Mouse (Mus musculus) stomach, embryonic 14.5 days (tissue): ENCODE results near the gene Tchhl1. TPM values are rescaled to one million over a fixed set of nuclear protein-coding genes. Genes with fewer than 3 reads are reported as not detected.
"Not testable (repeated sequence)": the region's sequence is repeated elsewhere in the genome, so short reads cannot be mapped to it uniquely, and the experiment has no call there.

Source experiments
- ATAC-seq: fragments of 200-750 bp; cut with Nextera tagmentation; 2 replicates; pipeline ENCODE4 v1.8.0; 2017; ENCODE audit warnings: low read depth, moderate TSS enrichment; ENCODE audit not compliant: insufficient number of reproducible peaks, insufficient read depth, low FRiP score
- H3K27ac ChIP-seq: fragments of 300-500 bp; sonication (generic); 2 replicates; pipeline ENCODE4 v1.5.1; 2014; ENCODE audit warnings: mild to moderate bottlenecking, low read length, moderate library complexity, mixed read lengths
- H3K27me3 ChIP-seq: fragments of 300-500 bp; sonication (generic); 2 replicates; pipeline ENCODE4 v1.6.1; 2014; ENCODE audit warnings: low read length, control low read depth, mixed read lengths; ENCODE audit not compliant: control insufficient read depth, insufficient read depth
- H3K36me3 ChIP-seq: fragments of 300-500 bp; sonication (generic); 2 replicates; pipeline ENCODE4 v1.6.1; 2014; ENCODE audit warnings: mild to moderate bottlenecking, control low read depth, low read length, moderate library complexity, mixed read lengths; ENCODE audit not compliant: control insufficient read depth, insufficient read depth
- H3K4me1 ChIP-seq: fragments of 300-500 bp; sonication (generic); 2 replicates; pipeline ENCODE4 v1.6.1; 2014; ENCODE audit warnings: low read length, control low read depth, mixed read lengths; ENCODE audit not compliant: control insufficient read depth, insufficient read depth
- H3K4me2 ChIP-seq: fragments of 300-500 bp; sonication (generic); replicated peaks from 2 replicates; pipeline ENCODE4 v1.6.1; 2014; ENCODE audit warnings: low read depth, low read length, control low read depth
- H3K4me3 ChIP-seq: fragments of 300-500 bp; sonication (generic); 2 replicates; pipeline ENCODE4 v1.5.1; 2014; ENCODE audit warnings: low read depth, low read length, control low read depth
- H3K9ac ChIP-seq: fragments of 300-500 bp; sonication (generic); replicated peaks from 2 replicates; pipeline ENCODE4 v1.6.1; 2014; ENCODE audit warnings: low read depth, mild to moderate bottlenecking, control low read depth, low read length, moderate library complexity, mixed read lengths
- H3K9me3 ChIP-seq: fragments of 300-500 bp; sonication (generic); 2 replicates; pipeline ENCODE4 v1.6.1; 2016; ENCODE audit warnings: low read depth, low read length, control low read depth; ENCODE audit not compliant: control insufficient read depth
- WGBS: fragments of 180-500 bp; shearing (Covaris S2); extraction: QIAGEN DNeasy Blood & Tissue Kit; methylation state at CpG from one replicate; pipeline ENCODE4 v1.1.7; 2014; 5-methylcytosine and 5-hydroxymethylcytosine counted together
- polyA plus RNA-seq: library from polyadenylated mRNA; unstranded; fragments of >200 nt; fragmentation: Nextera tagmentation; extraction: Ambion mirVana; gene quantifications from 2 replicates; pipeline ENCODE4 v1.2.1, GENCODE M21; 2014

Tchhl1 gene
- polyA plus RNA-seq, 1 experiment from 2014 or later, result not detected

DNA sequence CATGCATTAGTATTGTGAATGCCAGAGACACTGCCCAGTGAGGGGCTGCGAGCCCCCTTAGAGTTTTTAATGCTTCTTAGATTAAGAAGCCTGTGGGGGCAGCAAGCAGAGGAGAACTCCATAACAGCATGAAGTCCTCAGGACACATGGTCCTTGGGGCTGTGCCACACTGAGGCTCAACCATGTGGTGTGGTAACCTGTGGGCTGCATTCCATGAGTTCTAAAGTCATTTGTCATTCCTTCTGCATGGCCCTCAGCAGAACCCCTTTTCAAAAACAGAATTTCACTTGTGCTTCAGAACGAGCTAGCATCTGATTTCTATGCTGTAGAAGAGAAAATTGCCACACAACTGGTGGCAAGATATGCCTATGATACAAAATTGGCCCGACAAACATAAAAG lies 23.6 kb downstream of the Tchhl1 start:
- Histone ChIP-seq H3K4me1 (no peaks in the 10 kb centered on the region), H3K4me3 (no peak overlapping the region), H3K36me3 (no peaks in the 10 kb centered on the region), H3K9ac (no peak overlapping the region), H3K9me3 (no peaks in the 10 kb centered on the region), H3K4me2 (no peak overlapping the region), H3K27me3 (no peaks in the 10 kb centered on the region), H3K27ac (no peak overlapping the region)
- WGBS, result 72% methylated on average over 3 of the region's 3 CpGs
- ATAC-seq, result no peak

DNA sequence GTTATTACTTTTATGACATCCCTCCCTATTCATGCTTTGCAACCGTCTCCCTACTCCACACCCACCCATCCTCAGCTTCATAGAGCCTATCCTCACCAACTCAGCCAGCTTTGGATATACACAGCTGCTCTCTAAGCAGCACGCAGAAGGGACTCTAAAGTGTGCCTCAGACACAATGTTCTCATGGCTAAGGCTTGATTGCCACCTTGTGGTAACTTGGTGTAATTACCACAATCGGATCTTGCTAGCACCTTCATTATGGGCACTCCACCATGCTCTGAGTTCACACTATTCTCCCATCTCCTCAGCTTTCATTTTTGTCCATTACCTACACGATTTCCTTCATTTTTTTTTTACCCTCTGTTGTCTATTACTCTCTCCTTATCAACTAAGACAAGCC lies 25.4 kb downstream of the Tchhl1 start:
- no peaks in the 10 kb centered on the region for H3K36me3 ChIP-seq
- under 1% methylated on average over 4 of the region's 4 CpGs for WGBS
- no peak overlapping the region for H3K27ac ChIP-seq
- ATAC-seq, result peak; percentile 68; the same call in 1 of the 2 replicates
- no peak overlapping the region for H3K4me2 ChIP-seq
- no peaks in the 10 kb centered on the region for H3K9me3 ChIP-seq
- H3K4me3 ChIP-seq, result no peak overlapping the region
- H3K4me1 ChIP-seq, result no peaks in the 10 kb centered on the region
- H3K9ac ChIP-seq, result no peak overlapping the region
- H3K27me3 ChIP-seq, result no peaks in the 10 kb centered on the region

DNA sequence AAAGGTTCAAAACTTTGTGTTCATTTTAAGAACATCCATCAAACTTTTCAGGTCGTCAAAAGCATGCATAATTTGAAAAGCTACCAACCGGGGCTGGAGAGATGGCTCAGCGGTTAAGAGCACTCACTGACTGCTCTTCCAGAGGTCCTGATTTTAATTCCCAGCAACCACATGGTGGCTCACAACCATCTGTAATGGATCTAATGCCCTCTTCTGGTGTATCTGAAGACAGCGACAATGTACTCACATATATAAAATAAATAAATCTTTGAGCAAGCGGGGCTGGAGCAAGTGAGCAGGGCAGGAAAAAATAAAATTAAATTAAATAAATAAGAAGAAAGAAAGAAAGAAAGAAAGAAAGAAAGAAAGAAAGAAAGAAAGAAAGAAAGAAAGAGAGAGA lies 26.2 kb downstream of the Tchhl1 start:
- not testable (repeated sequence) for H3K9ac ChIP-seq, H3K4me2 ChIP-seq, ATAC-seq, H3K27ac ChIP-seq, H3K4me3 ChIP-seq, H3K36me3 ChIP-seq, H3K9me3 ChIP-seq, H3K4me1 ChIP-seq, H3K27me3 ChIP-seq
- WGBS, result 29% methylated on average over 5 of the region's 5 CpGs

DNA sequence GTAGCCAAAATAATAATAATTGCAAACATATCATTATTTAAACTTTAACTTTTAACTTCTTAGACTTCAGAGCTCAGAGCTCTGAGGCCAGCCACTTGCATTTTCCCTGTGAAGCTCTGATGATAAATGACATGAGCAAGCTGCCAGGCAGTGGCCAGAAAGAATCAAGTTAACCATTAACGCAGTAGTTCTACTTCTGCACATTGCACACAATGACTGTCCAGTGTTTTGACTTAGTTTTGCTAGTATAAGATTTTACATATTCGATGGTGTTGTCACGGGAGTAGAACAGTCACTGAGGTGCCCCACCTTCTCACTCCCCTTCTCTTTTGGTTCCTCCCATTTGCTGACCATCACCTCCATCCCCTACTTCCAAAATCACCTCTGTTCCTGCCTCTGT lies 28.6 kb downstream of the Tchhl1 start:
- WGBS, result 59% methylated on average over 3 of the region's 3 CpGs
- Histone ChIP-seq H3K9me3 (no peaks in the 10 kb centered on the region), H3K36me3 (no peaks in the 10 kb centered on the region), H3K27ac (no peak overlapping the region), H3K4me3 (no peak overlapping the region), H3K9ac (no peak overlapping the region), H3K4me2 (no peak overlapping the region), H3K4me1 (no peaks in the 10 kb centered on the region), H3K27me3 (no peaks in the 10 kb centered on the region)
- peak; percentile 57 for ATAC-seq

DNA sequence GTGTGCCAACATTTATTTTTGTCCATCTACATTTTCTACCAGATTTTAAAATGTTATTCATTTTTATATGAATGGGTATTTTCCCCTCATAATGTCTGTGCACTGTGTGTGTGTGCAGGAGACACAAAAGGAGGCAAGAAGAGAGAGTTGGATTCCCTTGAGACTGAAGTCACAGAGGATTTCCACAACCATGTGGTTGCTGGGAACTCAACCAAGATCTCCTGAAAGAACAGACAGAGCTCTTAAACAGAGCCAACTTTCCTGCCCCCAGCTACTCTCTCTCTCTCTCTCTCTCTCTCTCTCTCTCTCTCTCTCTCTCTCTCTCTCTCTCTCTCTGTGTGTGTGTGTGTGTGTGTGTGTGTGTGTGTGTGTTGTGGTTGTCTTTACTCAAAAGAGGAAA lies 30.6 kb downstream of the Tchhl1 start:
- no peak overlapping the region for H3K4me3 ChIP-seq
- no peak overlapping the region for H3K27ac ChIP-seq
- ATAC-seq, result no peak
- H3K9me3 ChIP-seq, result no peaks in the 10 kb centered on the region
- H3K4me1 ChIP-seq, result no peaks in the 10 kb centered on the region
- H3K4me2 ChIP-seq, result no peak overlapping the region
- no peaks in the 10 kb centered on the region for H3K36me3 ChIP-seq
- H3K27me3 ChIP-seq, result no peaks in the 10 kb centered on the region
- no peak overlapping the region for H3K9ac ChIP-seq

DNA sequence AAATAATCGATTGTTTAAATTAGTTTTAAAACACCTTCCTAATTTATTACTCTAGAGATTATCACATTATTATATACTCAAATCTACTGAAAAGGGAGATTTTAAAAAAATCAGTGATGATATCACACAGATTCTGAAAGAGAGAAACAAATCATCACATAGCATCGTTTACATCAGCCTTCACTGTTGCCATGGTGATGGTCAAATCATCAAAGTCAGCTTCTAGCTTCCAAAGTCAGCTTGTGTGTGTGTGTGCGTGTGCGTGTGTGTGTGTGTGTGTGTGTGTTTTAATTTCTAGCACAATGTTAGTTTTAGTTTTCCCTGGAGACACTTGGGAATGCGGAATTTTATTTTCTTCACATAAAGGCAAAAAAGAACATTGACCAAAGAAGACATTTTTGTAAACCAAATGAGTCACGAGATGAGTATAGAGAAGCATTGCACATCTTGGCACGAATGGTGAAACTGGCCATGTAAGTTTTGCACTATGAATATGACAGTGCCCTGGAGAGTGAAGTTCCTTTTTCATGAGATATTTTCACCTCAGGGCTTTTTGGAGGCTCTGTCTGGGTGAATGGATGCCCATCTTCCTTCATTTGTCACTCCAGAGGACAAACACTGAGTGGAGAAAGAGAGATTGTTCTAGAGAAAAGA lies 36.1 kb downstream of the Tchhl1 start:
- no peaks in the 10 kb centered on the region for H3K27me3 ChIP-seq
- H3K36me3 ChIP-seq, result no peaks in the 10 kb centered on the region
- 80% methylated on average over 7 of the region's 7 CpGs for WGBS
- no peak overlapping the region for H3K27ac ChIP-seq
- no peak overlapping the region for H3K4me2 ChIP-seq
- H3K4me3 ChIP-seq, result no peak overlapping the region
- H3K9me3 ChIP-seq, result no peaks in the 10 kb centered on the region
- no peaks in the 10 kb centered on the region for H3K4me1 ChIP-seq
- H3K9ac ChIP-seq, result no peak overlapping the region
- ATAC-seq, result no peak

DNA sequence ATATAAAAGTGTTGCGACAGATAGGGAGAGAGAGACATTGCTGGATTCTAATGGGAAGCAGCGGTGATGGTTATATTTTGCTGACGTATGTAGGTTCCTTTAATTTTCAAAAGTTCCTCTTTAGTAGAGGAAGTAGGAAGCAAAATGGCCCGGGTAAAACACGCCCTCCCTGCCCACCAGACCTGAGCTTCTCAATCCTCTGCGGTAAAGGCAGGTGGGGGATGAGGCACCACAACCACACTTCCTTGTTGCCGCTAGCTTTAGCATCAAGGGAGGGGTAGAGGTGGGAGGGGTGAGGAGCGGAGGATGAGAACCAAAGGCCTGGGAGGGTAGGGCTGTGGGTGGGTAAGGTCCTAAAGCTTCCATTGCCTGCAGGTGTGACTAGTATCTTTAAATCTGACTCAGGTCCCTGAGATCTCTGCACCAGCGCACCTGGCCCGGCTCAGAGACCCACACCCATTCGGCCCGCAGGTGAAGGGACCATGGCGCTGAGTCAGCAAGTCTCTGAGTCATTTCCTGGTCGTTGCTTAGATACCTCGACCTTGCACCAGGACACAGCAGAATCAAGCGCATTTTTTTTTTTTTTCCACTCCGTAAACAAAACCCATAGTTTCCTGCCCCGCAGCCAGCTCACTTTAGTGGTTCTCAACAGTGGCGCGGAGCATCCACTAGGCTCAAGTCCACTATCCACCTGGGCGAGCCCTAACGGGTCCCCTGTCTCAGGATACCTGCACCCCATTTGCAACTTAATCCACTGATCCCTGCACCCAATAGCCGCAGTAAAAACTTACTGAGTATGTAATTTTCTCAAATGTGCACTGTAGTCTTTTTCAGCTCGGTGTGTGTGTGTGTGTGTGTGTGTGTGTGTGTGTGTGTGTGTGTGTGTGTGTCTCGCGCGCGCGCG lies 37.7 kb downstream of the Tchhl1 start:
- Histone ChIP-seq H3K27me3 (no peaks in the 10 kb centered on the region), H3K9ac (no peak overlapping the region), H3K4me2 (peak overlapping the region; percentile 18; the same call in 1 of the 2 replicates), H3K4me3 (no peak overlapping the region), H3K27ac (peak overlapping the region; percentile 82), H3K9me3 (no peaks in the 10 kb centered on the region), H3K36me3 (no peaks in the 10 kb centered on the region), H3K4me1 (no peaks in the 10 kb centered on the region)
- WGBS, result 29% methylated on average over 30 of the region's 30 CpGs
- peak; percentile 93 for ATAC-seq

DNA sequence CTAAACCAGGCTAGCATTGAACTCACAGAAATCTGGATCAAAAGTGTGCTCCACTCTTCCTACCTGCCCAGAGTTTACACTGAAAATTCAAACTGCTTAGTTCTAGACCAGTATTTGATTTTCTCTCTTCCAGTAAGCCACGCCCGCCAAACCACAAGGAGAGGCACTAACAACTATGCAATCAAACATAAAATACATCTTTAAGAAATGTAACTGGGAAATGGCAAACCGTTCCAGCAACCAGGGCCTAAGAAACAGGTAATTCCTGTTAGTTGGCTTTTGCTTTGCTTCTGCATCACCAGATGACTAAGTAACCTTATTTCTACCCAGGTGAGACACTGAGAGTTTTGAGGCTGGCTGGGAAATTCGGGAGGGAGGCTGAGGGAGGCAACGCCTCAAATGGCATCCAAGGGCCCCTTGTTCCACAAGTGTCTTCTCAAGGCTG lies 38.3 kb downstream of the Tchhl1 start:
- no peak overlapping the region for H3K9ac ChIP-seq
- no peaks in the 10 kb centered on the region for H3K27me3 ChIP-seq
- WGBS, result 55% methylated on average over 5 of the region's 5 CpGs
- H3K4me2 ChIP-seq, result peak overlapping the region; percentile 18; the same call in 1 of the 2 replicates
- H3K4me1 ChIP-seq, result no peaks in the 10 kb centered on the region
- H3K9me3 ChIP-seq, result no peaks in the 10 kb centered on the region
- no peaks in the 10 kb centered on the region for H3K36me3 ChIP-seq
- peak overlapping the region; percentile 82 for H3K27ac ChIP-seq
- H3K4me3 ChIP-seq, result no peak overlapping the region
- ATAC-seq, result 0 out of 2 replicates have a peak, but pooled peaks have one; percentile 28
